Mouse (Mus musculus) CH12.LX (cell line): ENCODE results near the gene Spdya.

ENCODE experiments used
- CHD2 ChIP-seq: IDR thresholded peaks from 2 replicates; pipeline ENCODE4 v1.6.1; 2011; ENCODE audit warnings: low read length, improper control_type of control experiment
- CTCF ChIP-seq, 2 experiments: IDR thresholded peaks in 1 of 2; conservative IDR thresholded peaks in 1 of 2; 2 replicates each; pipeline ENCODE4 v1.5.1; 2011 to 2012; ENCODE audit warnings: low read depth in 2 of 2, low read length in 2 of 2, improper control_type of control experiment in 1 of 2, inconsistent platforms in 1 of 2, mild to moderate bottlenecking in 1 of 2, moderate library complexity in 1 of 2
- EP300 ChIP-seq: IDR thresholded peaks from 2 replicates; pipeline ENCODE4 v1.6.1; 2011; ENCODE audit warnings: low read length, improper control_type of control experiment
- MAX ChIP-seq: IDR thresholded peaks from 2 replicates; pipeline ENCODE4 v1.6.1; 2011; ENCODE audit warnings: low read length, improper control_type of control experiment
- USF2 ChIP-seq: conservative IDR thresholded peaks from 2 replicates; pipeline ENCODE4 v1.6.1; 2011; ENCODE audit warnings: low read depth, low read length, improper control_type of control experiment
- ZMIZ1 ChIP-seq: IDR thresholded peaks from 2 replicates; pipeline ENCODE4 v1.6.1; 2012; ENCODE audit warnings: low read depth, mild to moderate bottlenecking, inconsistent platforms, low read length, improper control_type of control experiment
- ZNF384 ChIP-seq: IDR thresholded peaks from 2 replicates; pipeline ENCODE4 v1.6.1; 2012; ENCODE audit warnings: low read depth, low read length, improper control_type of control experiment, inconsistent platforms

GRCm38 (mm10) chr17:71579176-71579705 lies 27.4 kb downstream of the Spdya start:
- no peak for TF ChIP-seq CTCF (conservative IDR thresholded peaks at IDR 0.05 in 1 of 2, IDR thresholded peaks at IDR 0.05 in 1 of 2; ENCODE audit: low read depth in 2 of 2, low read length in 2 of 2)
- no peak for TF ChIP-seq MAX
- no peak for TF ChIP-seq ZMIZ1
- no peak for TF ChIP-seq CHD2
- TF ChIP-seq EP300 = peak; percentile 39; the same call in 1 of the 2 replicates
- TF ChIP-seq USF2 = no peak
- no peak for TF ChIP-seq ZNF384
